Mouse (Mus musculus) lung, postnatal 14 days (tissue): Measurements from ENCODE around the gene Rras2.

Source experiments
- DNase-seq: peaks from one replicate; pipeline ENCODE4 v3.0.0; 2021

Gene Rras2

DNA sequence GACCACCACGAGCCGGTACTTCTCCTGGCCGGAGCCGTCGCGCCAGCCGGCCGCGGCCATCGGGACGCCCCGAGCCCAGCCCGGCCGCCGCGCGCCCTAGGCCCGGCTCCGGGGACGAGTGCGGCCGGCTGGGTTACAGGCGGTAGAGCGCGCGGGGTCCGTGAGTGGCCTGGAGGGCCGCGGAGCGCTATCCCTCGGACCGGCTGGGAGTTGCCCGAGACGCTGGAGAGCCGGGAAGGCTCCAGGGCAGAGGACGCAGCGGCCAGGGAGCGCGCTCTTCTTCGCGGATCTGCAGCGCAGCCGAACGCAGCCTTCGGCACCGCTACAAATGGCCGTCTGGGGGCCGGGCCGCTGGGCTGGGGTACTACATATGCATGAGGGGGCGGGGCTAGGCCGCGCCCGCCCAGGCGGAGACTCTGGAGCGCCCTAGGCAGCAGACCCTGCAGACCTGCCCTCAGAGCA, at the start of gene Rras2:
TSS of gene Rras2 (minus strand) at position 338 of the 462 bp plus-strand sequence.
- peak; percentile 90 for DNase-seq

DNA sequence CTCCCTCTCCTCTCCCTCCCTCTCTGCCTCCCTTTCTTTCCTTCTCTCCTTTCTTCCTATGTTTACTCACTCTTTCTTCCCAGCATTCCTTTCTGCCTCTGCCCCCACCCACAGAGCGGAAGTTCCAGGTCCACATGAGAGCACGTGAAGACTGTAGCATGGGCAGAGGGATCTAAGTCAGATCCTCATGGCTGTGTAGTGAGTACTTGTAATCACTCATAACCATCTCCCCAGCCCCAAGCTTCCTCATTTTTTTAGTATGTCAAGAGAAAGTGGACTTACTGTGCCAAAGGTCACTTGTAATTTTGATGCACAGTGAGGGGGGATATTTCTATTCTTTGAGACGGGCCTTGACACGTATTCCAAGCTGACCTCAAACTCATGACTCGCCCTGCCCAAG, 45.4 kb upstream of the Rras2 start:
- no peak for DNase-seq

DNA sequence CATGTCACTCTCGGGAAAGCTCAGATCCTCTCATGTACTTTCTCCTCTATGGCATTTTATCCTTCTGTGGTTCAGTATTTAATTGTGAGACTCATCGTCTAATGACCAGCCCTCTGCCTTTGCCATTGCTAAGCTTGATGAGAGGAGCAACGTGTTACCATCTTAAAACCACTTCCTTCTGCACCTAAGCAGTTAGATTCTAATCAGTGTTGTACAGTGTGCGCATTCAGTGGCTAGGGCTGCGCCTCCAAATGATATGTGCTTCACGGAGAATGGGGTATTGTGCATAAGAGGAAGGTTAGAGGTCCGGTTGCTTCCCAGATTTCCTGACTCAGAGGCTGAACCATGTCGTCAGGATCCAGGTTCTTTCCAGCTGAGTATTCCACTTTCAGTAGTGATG, 43.5 kb upstream of the Rras2 start:
- no peak for DNase-seq

DNA sequence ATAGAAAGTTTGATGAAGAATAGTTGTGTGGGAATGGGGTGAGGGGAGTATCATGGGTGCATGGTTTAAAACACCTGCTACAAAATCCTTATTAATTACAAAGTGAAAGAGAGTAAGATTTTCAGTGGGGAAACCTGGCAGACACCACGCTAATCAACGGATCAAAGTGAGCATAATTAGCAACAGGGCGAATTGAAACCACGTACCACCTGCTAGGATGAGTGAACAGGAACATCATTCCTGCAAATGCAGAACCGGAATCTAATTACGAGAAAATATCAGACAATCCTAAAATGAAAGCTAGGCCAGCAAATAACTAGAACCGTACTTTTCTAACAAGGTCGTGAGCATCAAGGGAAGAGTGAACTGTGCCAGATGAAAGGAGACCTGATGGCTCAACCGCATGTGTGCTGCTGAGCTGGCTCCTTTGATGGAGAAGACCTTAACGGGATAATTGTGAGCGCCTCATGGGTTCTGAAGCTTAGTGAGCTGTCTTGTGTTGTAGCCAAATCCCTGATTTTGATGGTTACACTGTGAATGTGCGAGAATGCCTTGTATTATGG, 40.2 kb upstream of the Rras2 start:
- no peak for DNase-seq

DNA sequence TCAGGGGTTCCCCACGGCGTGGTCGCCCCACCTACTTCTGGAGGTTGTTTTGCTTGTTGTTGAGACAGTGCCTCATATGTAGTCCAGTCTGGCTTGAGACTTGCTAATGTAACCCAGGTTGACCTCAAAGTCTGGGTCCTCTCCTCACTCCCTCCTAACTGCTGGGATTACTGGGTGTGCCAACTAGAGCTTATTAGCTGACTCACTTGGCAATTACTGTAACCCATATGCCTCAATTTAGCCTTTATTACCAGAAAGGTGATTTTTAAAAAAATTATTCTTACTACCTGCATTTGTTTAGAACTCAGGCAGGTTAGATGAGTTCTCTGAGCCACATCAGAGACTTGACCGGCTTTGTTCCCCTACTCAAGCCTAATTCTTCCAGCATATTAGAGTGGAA, 38.8 kb upstream of the Rras2 start:
- no peak for DNase-seq

DNA sequence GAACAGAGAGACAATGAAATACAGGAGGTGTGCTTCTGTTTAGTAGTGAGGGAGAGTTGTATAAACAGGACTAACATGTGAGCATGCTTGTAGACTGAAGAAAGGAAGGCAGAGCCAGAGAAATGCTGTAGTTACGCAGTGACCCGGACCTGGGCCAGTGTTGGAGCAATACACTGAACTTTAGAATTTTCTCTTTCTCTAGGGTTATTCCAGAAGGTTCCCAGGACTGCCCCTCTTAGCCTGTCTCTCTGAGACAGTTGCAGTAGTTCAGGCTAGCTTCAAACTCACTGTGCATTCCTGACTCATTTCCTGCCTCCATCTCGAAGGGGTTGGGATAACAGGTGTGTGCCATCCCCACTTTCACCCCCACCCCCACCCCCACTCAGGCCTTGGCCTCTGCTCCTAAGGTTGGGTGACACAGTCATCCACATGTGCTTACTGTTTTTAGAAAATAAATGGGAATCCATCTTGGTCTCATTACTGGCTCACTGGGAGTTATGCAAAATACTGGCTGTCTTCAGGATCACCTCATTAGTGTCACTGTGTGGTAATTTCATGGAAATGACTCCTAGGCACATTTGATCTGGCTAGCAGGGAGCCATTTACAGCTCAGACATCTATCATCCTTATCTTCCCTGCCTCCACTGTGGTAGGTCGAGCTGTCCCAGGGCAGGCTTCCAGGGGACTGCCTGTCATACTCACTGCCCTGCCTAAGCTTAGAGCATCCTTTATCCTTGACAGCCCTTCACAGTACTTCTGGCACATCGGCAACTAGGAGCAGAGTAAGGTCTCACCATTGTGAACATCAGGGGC, 37.7 kb upstream of the Rras2 start:
- peak; percentile 49 for DNase-seq

DNA sequence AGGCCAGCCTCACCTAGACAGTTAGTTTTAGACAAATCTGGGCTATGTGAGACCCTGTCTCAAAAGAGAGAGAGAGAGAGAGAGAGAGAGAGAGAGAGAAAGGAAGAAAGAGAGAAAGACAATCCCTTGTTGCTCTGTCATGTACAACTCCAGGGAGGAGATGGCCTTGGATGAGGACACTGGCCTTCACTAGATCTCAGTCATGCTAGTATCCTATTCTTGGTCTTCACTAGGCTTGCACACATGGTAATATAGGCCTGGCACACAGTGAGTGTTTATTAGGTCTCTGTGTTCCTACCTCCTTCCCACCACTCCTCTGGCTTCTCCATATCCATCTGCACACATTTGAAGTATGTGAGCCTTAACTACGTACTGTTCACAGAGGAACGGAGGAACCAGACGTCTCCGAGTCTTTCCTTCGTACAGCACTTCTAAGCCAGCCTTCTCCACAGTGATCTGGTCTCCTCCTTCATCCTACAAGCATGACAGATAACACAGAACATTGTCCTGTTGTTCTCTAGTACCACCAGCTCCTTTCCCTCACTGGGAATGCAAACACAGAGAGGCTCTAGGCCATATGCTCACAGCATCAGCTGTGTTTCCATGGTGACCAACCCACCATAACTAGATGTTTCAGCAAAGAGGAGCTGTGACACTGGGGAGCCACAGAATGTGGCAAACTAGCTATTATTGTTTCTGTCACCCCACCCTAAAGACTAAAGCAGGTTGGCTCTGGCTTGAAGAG, 33.6 kb upstream of the Rras2 start:
- DNase-seq: no peak

DNA sequence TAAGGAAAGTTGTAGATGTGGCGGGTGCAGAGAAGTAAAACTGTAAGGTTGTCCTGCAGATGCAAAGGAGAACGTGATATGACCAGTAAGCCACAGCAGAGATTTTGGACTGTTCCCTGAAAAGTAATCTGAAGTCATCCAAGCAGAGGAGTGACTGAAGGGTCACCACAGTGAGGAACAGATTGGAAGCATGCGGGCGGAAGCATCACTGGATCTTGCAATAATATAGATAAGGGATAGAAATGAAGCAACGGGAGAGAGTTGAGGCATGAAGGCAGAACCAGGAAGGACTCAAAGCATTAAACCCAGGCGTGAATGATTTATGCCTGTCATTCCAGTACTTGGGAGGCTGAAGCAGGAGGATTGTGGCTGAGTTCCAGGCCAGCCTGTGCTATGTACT, 32.0 kb upstream of the Rras2 start:
- DNase-seq: no peak

DNA sequence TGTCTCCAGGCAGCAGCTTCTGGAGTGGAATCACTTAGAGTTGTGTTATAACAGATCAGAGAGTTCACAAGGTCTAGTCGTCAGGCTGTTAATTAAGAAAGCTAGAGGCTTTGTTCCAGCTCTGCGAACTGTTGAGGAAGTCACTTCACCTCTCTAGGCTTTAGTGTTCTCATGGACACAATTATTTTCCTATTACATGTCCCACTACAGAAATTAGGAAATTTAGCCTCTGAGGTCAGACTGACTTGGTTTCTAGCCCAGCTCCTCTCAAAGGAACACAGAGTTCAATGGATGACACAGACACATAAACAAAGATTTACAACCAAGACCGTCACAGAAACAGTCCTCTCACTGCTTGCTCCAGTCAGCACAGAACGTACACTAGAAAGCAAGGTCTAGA, 31.6 kb upstream of the Rras2 start:
- peak; percentile 34 for DNase-seq

DNA sequence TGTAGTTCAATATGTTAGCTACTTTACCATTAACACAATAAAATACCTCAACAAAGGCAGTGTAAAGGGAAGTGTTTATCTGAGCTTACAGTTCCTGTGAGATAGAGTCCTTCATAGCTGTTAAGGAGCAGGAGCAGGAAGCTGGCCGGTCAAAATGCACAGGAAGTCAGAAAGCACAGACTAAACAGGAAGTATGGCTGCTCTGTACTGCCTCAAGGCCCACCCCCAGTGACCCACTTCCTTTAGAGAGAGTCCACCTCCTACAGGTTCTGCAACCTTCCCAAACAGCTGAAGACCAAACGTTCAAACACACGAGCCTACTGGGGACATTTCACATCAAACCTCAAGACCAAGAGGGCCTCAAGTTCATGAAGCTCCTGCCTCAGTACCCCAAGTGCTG, 28.3 kb upstream of the Rras2 start:
- no peak for DNase-seq

DNA sequence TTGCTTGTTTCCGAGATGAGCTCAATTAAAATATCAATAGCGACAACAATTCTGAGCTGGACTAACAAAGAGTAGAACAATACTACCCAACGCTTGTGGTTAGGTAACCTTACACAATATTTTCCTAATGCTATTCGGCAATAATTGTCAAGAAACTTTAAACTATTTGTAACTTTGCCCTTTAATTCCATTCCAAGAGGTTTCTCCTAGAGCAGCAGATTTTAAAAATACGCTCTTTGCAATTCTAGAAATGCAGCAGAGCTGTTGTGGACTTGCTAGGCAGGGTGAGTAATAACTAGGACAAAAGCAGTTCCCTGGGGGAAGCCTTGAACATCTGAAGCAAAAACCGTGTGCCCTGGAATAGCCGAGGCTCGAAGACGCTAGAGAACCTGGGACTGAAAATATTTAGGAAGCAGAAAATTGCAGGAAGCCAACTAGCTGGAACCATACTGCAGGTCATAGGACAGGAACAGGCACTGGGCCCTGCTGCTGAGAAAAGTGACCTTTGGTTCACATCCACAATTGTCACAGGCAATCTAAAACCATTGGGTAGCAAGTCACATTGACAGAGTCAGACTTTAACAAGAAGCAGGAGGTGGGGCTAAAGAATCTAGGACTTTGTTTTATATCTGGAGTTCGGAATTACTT, 24.7 kb upstream of the Rras2 start:
- no peak for DNase-seq

DNA sequence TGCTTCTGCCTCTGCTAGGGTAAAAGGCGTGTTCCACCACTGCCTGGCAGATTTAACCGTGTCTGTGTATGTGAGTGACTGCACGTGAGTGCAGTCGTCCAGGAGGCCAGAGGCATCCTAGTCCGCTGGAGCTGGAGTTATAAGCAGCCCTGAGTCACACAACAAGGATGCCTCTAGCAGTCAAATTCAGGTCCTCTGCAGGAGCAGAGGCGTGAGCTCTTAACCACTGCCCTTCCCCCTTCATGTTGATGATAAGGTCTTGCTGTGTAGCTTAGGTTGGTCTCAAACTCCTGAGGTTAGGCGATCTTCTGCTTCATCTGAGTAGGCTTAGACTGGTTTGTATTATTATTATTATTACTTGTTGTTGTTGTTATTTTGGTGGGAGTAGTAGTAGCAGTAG, 22.4 kb upstream of the Rras2 start:
- no peak for DNase-seq

DNA sequence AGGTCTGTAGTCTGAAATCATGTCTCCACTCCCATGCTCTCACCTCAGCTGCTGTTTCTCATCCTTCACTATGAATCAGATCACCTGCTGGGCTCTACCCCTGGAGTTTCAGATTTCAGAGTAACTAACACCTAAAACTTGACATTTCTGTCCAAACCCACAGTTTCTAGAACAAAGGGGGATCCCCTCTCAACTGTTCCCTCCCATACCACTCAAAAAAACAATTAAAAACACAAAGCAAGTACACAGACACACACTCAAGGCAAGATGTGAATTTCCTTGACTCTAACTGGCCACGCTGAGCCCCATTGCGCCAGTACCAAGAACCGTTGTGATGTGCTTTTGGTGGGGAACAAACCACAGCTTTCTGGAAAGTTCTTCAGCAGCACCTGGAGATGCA, 21.8 kb upstream of the Rras2 start:
- no peak for DNase-seq

DNA sequence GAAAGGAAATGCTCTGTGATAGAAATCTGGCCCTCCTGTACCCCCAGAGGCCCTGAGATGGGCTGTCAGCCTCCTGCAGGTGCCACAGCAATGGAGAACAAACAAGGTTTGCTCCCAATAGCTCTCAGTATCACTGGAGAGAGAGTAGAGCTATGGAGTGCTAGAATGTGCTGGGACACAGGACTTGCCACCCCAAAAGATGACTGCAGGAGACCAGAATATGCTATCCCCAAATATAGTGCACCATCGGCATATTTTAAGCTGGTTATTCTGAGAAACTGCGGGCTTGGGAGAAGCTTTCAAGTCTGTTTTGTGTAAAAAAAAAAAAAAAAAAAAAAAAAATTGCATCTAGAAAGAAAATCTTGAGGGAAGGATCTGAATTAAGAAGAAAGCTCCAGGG, 20.7 kb upstream of the Rras2 start:
- no peak for DNase-seq

DNA sequence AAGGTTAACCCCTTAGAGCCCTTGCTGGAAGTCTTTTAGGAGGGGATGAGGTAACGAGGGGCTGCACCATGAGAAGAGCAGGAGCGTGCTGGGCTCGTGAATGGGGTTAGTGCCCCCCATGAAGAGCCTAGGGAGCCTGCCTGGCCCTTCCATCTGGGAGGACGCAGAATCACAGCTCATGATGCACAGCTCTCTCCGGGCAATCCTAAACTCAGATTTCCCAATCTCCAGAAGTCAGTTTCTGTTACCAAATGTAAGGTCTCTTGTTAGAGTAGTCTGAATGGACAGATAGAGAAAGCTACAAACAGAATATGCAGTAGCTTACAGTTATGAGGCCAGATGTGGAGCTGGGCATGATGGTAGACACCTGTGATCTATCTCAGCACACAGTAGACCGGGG, 17.6 kb upstream of the Rras2 start:
- DNase-seq: no peak

DNA sequence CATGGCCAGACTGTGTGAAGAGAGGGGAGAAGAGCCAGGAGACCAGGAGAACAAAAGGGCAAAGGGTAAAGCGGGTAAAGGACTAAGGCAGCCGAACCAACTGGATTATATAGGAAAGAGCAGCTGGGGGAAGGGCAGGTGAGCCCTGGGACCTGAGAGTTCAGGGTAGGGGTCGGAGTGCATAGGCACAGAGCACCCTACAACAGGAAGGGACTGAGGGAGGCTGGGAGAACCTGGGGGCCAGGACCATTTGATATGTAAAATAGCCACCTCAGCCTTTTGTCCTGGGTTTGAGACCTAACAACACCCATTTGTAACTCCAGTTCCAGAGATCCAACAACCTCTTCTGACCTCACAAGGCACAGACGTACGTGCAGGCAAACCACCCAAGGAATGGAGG, 16.4 kb upstream of the Rras2 start:
- DNase-seq: no peak

DNA sequence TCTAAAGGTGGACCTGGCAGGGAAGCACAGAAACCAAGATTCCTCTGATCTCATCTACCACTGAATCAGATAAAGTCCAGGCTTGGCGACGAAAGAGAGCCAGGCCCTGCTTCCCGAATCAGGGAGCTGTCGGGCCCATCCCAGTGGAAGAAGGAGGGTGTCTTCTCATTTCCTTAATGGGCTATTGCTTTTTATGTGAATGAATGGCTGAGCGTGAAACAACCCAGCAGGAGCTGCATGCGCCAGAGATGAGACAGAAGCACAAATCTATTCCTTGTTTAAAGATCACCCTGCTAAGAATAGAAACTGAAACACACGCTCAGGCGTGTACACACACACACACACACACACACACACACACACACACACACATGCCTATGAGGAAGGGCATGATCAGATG, 14.7 kb upstream of the Rras2 start:
- DNase-seq: no peak

DNA sequence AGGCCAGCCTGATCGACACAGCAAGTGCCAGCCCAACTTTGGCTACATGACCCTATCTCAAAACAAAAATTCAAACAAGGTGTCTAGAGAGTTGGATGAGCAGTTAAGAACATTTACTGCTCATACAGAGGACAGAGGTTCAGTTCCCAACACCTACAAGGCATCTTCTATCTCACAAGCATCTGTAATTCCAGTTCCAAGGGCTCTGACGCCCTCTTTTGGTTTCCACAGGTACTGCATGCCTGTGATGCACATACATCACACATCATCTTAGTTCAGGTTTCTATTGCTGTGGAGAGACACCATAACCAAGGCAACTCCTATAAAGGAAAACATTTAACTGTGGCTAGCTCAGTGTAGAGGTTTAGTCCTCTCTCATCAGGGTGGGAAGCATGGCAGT, 11.7 kb upstream of the Rras2 start:
- DNase-seq: no peak

DNA sequence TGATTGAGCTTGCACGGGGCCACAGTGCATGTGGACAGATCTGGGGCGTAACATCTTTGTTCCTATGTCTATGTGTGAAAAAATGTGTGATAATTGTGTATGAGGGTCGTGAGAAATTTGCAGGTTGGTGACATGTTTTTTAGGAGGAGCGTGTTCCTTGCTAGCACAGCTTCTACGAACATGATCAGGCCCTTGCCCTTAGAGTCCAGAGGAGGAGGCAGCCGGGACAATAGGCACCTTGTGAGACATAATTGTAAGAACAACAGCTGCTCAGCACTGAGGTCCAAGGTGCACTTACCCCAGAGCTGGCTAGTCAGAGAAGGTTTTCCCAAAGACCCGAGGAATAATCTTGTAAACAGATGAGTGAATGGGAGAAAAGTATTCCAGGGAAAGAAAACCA, 599 bp upstream of the Rras2 start:
- no peak for DNase-seq

DNA sequence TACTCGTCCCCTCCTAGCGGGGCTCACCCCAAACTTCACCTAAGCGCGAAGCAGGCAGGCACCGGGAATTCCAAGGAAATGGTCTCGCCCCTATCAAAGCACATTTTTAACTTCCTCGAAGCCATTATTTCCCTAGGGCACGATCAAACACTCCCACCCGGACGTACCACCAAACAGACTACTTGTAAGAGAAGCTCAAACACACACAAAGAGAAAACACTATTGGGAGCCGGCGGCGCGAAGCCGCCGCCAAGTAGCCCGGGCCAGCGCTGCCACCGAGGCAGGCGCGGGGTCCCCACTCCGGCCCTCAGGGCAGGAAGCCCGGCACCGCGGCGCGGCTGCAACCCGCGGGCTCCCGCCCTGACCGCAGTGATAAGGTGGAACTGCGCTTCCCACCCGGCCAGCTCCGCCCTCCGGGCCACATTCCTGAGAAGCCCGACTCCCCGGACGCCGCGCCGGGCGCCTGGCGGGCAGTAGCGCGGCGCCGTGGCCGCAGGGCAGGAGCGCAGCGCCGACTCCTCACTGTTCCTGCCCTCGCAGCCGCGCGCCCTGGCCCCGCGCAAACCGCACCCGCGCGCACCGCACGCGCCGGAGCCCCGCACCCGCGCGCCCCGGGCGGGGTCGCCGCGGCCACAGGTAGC, 750 bp downstream of the Rras2 start:
- DNase-seq: peak; percentile 79

DNA sequence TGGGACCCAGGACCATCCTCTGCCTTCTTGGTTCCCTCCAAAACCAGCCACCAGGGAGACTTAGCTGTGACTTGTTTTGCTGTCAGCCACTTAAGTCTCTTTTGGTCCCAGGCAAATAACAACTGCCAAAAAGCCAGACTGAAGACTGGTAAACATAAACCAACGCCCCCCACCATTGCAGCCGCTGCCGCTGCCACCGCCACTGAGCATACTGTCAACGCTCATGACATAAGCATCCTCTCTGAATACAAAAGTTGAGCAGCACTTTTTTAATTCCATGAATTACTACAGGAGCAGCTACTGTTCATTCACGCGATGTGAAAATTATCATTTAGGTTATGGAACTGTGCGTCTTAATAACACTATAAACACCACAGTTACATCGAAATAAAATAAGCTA, 1.6 kb downstream of the Rras2 start:
- no peak for DNase-seq

DNA sequence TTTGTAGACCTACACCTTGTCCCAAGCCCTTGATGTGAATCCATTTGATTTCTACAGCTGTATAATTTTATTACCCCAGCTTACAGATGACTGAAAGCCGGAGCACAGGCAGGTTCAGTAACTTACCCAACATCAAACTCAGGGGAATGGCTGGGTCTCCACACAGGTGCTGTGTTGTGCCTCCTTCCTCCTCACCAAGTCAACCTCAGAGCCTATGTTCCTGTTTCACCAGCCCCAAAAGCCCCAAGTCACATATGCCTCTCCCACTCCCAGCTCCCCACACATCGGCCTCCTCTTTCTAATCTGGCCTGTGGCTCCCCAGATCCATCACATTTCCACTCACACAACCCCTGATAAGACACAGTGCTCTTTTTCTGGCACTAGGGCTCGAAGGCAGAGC, 2.6 kb downstream of the Rras2 start:
- DNase-seq: no peak

DNA sequence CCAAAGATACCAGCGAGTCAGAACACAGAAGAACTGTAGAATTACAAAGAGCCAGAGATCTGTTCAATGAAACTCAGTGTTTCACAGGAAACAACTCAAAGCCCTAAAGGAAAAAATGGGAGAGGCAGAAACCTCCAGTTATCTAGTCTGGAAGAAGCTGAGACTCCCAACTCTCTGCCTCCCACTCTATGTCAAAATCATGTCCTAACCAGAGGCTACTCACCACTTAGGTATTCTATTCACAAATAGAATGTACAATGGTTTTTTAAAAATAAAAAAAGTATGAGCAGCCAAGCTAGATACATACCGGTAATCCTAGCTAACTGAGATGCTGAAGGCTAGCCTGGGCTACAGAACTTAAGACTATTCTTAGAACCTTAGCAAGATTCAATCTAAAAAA, 3.3 kb downstream of the Rras2 start:
- DNase-seq: no peak
